Mouse (Mus musculus): ENCODE measurements at regions not wholly inside any gene's neighbourhood (a gene's known extent, or its start where the extent isn't known, plus 50 kb on each side); places are given as distances from the start of the nearest gene placed in this dataset.

GRCm38 (mm10) chr13:84365503-84365902 lies 143.4 kb downstream of the Tmem161b start:
- no peaks in the 10 kb centered on the region for H3K9me3 ChIP-seq
- no peak overlapping the region for H3K4me2 ChIP-seq (replicated peaks)
- ATAC-seq (ENCODE audit: low FRiP score, low read depth), result no peak
- no peak overlapping the region for H3K4me3 ChIP-seq
- no peak overlapping the region for H3K27ac ChIP-seq (replicated peaks)
- no peak overlapping the region for H3K9ac ChIP-seq (replicated peaks)
- H3K36me3 ChIP-seq, result no peaks in the 10 kb centered on the region
- no peaks in the 10 kb centered on the region for H3K4me1 ChIP-seq
- no peaks in the 10 kb centered on the region for H3K27me3 ChIP-seq

- no peaks in the 10 kb centered on the region for H3K36me3 ChIP-seq
- no peak overlapping the region for H3K4me2 ChIP-seq (replicated peaks)
- H3K9me3 ChIP-seq, result no peaks in the 10 kb centered on the region
- no peak overlapping the region for H3K4me3 ChIP-seq
- no peak overlapping the region for H3K9ac ChIP-seq (replicated peaks)
- no peak overlapping the region for H3K27ac ChIP-seq (replicated peaks)
- H3K27me3 ChIP-seq, result no peaks in the 10 kb centered on the region
- H3K4me1 ChIP-seq, result no peaks in the 10 kb centered on the region
- ATAC-seq (ENCODE audit: low FRiP score, low read depth), result no peak
Observed at GRCm38 (mm10) chr13:84366017-84366416, 143.9 kb downstream of the Tmem161b start.

GRCm38 (mm10) chr13:84366839-84367238 lies 144.7 kb downstream of the Tmem161b start:
- Histone ChIP-seq H3K36me3 (no peaks in the 10 kb centered on the region), H3K9ac (replicated peaks) (no peak overlapping the region), H3K4me3 (no peak overlapping the region), H3K27ac (replicated peaks) (no peak overlapping the region), H3K27me3 (no peaks in the 10 kb centered on the region), H3K4me2 (replicated peaks) (no peak overlapping the region), H3K4me1 (no peaks in the 10 kb centered on the region), H3K9me3 (no peaks in the 10 kb centered on the region)
- no peak for ATAC-seq (ENCODE audit: low FRiP score, low read depth)
- WGBS, result 94% methylated on average over 1 of the region's 1 CpGs

- H3K36me3 ChIP-seq, result no peaks in the 10 kb centered on the region
- no peak overlapping the region for H3K27ac ChIP-seq (replicated peaks)
- no peak overlapping the region for H3K4me2 ChIP-seq (replicated peaks)
- no peak overlapping the region for H3K9ac ChIP-seq (replicated peaks)
- ATAC-seq (ENCODE audit: low FRiP score, low read depth), result no peak
- no peaks in the 10 kb centered on the region for H3K27me3 ChIP-seq
- WGBS, result 91% methylated on average over 2 of the region's 2 CpGs
- H3K4me3 ChIP-seq, result no peak overlapping the region
- no peaks in the 10 kb centered on the region for H3K4me1 ChIP-seq
- no peaks in the 10 kb centered on the region for H3K9me3 ChIP-seq
Observed at GRCm38 (mm10) chr13:84368225-84368624, 146.1 kb downstream of the Tmem161b start.

GRCm38 (mm10) chr13:84374711-84375257 lies 152.7 kb downstream of the Tmem161b start:
- no peaks in the 10 kb centered on the region for H3K9me3 ChIP-seq
- H3K27me3 ChIP-seq, result no peaks in the 10 kb centered on the region
- H3K9ac ChIP-seq (replicated peaks), result no peak overlapping the region
- H3K4me3 ChIP-seq, result no peak overlapping the region
- 88% methylated on average over 4 of the region's 4 CpGs for WGBS
- H3K4me1 ChIP-seq, result no peaks in the 10 kb centered on the region
- H3K4me2 ChIP-seq (replicated peaks), result no peak overlapping the region
- ATAC-seq (ENCODE audit: low FRiP score, low read depth), result no peak
- H3K27ac ChIP-seq (replicated peaks), result no peak overlapping the region
- H3K36me3 ChIP-seq, result no peaks in the 10 kb centered on the region

- 87% methylated on average over 4 of the region's 4 CpGs for WGBS
- Histone ChIP-seq H3K4me3 (no peak overlapping the region), H3K9me3 (no peaks in the 10 kb centered on the region), H3K4me2 (replicated peaks) (no peak overlapping the region), H3K27ac (replicated peaks) (no peak overlapping the region), H3K27me3 (no peaks in the 10 kb centered on the region), H3K4me1 (no peaks in the 10 kb centered on the region), H3K36me3 (no peaks in the 10 kb centered on the region), H3K9ac (replicated peaks) (no peak overlapping the region)
- no peak for ATAC-seq (ENCODE audit: low FRiP score, low read depth)
Observed at GRCm38 (mm10) chr13:84375941-84376340, 153.8 kb downstream of the Tmem161b start.

GRCm38 (mm10) chr13:84378553-84379332 lies 156.6 kb downstream of the Tmem161b start:
- no peak overlapping the region for H3K4me3 ChIP-seq
- H3K9me3 ChIP-seq, result 0 out of 2 replicates have a peak, but pooled peaks cover 2% of the 10 kb centered on the region
- no peak overlapping the region for H3K27ac ChIP-seq (replicated peaks)
- no peak for ATAC-seq (ENCODE audit: low FRiP score, low read depth)
- H3K4me2 ChIP-seq (replicated peaks), result no peak overlapping the region
- WGBS, result 91% methylated on average over 5 of the region's 5 CpGs
- no peaks in the 10 kb centered on the region for H3K27me3 ChIP-seq
- H3K4me1 ChIP-seq, result no peaks in the 10 kb centered on the region
- no peak overlapping the region for H3K9ac ChIP-seq (replicated peaks)
- no peaks in the 10 kb centered on the region for H3K36me3 ChIP-seq

GRCm38 (mm10) chr13:84391554-84391953 lies 169.5 kb downstream of the Tmem161b start:
- no peaks in the 10 kb centered on the region for H3K36me3 ChIP-seq
- ATAC-seq (ENCODE audit: low FRiP score, low read depth), result no peak
- 91% methylated on average over 3 of the region's 3 CpGs for WGBS

GRCm38 (mm10) chr13:84398476-84399344 lies 176.6 kb downstream of the Tmem161b start:
- WGBS, result 59% methylated on average over 7 of the region's 7 CpGs
- Histone ChIP-seq H3K9me3 (no peaks in the 10 kb centered on the region), H3K36me3 (no peaks in the 10 kb centered on the region), H3K27me3 (no peaks in the 10 kb centered on the region), H3K4me2 (replicated peaks) (no peak overlapping the region), H3K4me3 (no peak overlapping the region), H3K4me1 (peaks cover 12% of the 10 kb centered on the region), H3K9ac (replicated peaks) (no peak overlapping the region), H3K27ac (replicated peaks) (peak overlapping the region; percentile 62; the same call in 1 of the 2 replicates)
- peak; percentile 73 for ATAC-seq (ENCODE audit: low FRiP score, low read depth)

More at GRCm38 (mm10) chr13:84391554-84391953, 169.5 kb downstream of the Tmem161b start:
- Histone ChIP-seq H3K4me2 (replicated peaks) (no peak overlapping the region), H3K4me3 (no peak overlapping the region), H3K9me3 (no peaks in the 10 kb centered on the region), H3K27ac (replicated peaks) (no peak overlapping the region), H3K27me3 (no peaks in the 10 kb centered on the region), H3K9ac (replicated peaks) (no peak overlapping the region), H3K4me1 (no peaks in the 10 kb centered on the region)

GRCm38 (mm10) chr13:84399345-84400170 lies 177.5 kb downstream of the Tmem161b start:
- WGBS, result 24% methylated on average over 3 of the region's 3 CpGs
- no peak overlapping the region for H3K4me3 ChIP-seq
- H3K9me3 ChIP-seq, result no peaks in the 10 kb centered on the region
- H3K9ac ChIP-seq (replicated peaks), result no peak overlapping the region
- peaks cover 12% of the 10 kb centered on the region for H3K4me1 ChIP-seq
- H3K4me2 ChIP-seq (replicated peaks), result no peak overlapping the region
- peak overlapping the region; percentile 62 for H3K27ac ChIP-seq (replicated peaks)
- no peaks in the 10 kb centered on the region for H3K36me3 ChIP-seq
- ATAC-seq (ENCODE audit: low FRiP score, low read depth), result peak; percentile 55
- no peaks in the 10 kb centered on the region for H3K27me3 ChIP-seq

- Histone ChIP-seq H3K4me2 (replicated peaks) (no peak overlapping the region), H3K4me1 (peaks cover 12% of the 10 kb centered on the region), H3K9ac (replicated peaks) (no peak overlapping the region), H3K36me3 (no peaks in the 10 kb centered on the region), H3K9me3 (no peaks in the 10 kb centered on the region), H3K27me3 (no peaks in the 10 kb centered on the region), H3K4me3 (no peak overlapping the region), H3K27ac (replicated peaks) (no peak overlapping the region)
- ATAC-seq (ENCODE audit: low FRiP score, low read depth), result no peak
Observed at GRCm38 (mm10) chr13:84401006-84401405, 178.9 kb downstream of the Tmem161b start.
